Mouse (Mus musculus): ENCODE measurements at regions not wholly inside any gene's neighbourhood (a gene's known extent, or its start where the extent isn't known, plus 50 kb on each side); places are given as distances from the start of the nearest gene placed in this dataset.

DNA sequence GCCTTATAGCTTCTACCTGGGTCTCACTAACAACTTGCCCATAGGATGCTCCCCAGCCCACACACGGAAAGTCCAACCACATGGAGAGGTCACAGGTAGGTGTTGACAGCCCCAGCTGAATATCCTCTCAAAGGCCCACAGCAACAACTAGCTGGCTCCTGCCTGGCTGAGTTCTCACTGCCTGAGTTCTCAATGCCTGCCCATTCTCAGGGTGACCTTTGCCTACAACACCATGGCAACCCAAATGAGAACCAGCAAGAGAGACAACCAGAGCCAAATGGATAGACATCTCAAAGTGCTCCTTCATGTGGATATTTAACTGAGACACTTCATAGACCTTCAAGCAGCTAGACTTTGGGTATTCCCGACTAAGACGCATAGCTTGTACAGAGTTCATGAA lies 55.7 kb upstream of the Gdf10 start:
- TF ChIP-seq CTCF (IDR thresholded peaks at IDR 0.05; ENCODE audit: control insufficient read depth, insufficient read depth, low read length): no peak
- no peak for TF ChIP-seq POLR2A (IDR thresholded peaks at IDR 0.05; ENCODE audit: borderline replicate concordance, control insufficient read depth, low read depth, low read length)

Data from bone marrow, adult 2 months (tissue).